Mouse (Mus musculus) heart, adult 2 months (tissue): ENCODE data around the gene Cemip2. TPM values are rescaled to one million over a fixed set of nuclear protein-coding genes. Genes with fewer than 3 reads are reported as not detected.

Experiments
- DNase-seq, 2 experiments: peaks; one replicate each; pipeline ENCODE4 v3.0.0; 2021
- H3K27ac ChIP-seq: fragments of 200-600 bp; 2 replicates; pipeline ENCODE4 v1.8.1; 2022
- H3K27me3 ChIP-seq: fragments of 200-500 bp; 2 replicates; pipeline ENCODE4 v1.6.1; 2012; ENCODE audit warnings: mild to moderate bottlenecking, low read length, inconsistent platforms, mixed read lengths; ENCODE audit not compliant: control insufficient read depth, insufficient read depth
- H3K36me3 ChIP-seq: fragments of 200-500 bp; 2 replicates; pipeline ENCODE4 v1.6.1; 2012; ENCODE audit warnings: low read length, inconsistent platforms; ENCODE audit not compliant: control insufficient read depth, insufficient read depth
- H3K4me1 ChIP-seq: fragments of 200-500 bp; 2 replicates; pipeline ENCODE4 v1.6.1; 2011; ENCODE audit warnings: low read length; ENCODE audit not compliant: control insufficient read depth, insufficient read depth
- H3K4me3 ChIP-seq: fragments of 200-600 bp; 2 replicates; pipeline ENCODE4 v1.8.1; 2022
- H3K79me2 ChIP-seq: fragments of 200-500 bp; replicated peaks from 2 replicates; pipeline ENCODE4 v1.6.1; 2012; ENCODE audit warnings: mild to moderate bottlenecking, inconsistent platforms, low read length, moderate library complexity, mixed read lengths; ENCODE audit not compliant: control insufficient read depth, insufficient read depth
- H3K9ac ChIP-seq: fragments of 200-500 bp; 2 replicates; pipeline ENCODE4 v1.6.1; 2012; ENCODE audit warnings: low read depth, mild to moderate bottlenecking, control low read depth, inconsistent platforms, low read length, mixed read lengths
- CTCF ChIP-seq: fragments of 200-600 bp; IDR thresholded peaks from 2 replicates; pipeline ENCODE4 v1.8.1; 2022; ENCODE audit warnings: antibody characterized with exemption, mild to moderate bottlenecking, moderate library complexity
- EP300 ChIP-seq: fragments of 200-500 bp; IDR thresholded peaks from 2 replicates; pipeline ENCODE4 v1.6.1; 2011; ENCODE audit warnings: low read depth, low read length, control low read depth; ENCODE audit not compliant: insufficient read depth
- POLR2A ChIP-seq: fragments of 200-500 bp; IDR thresholded peaks from 2 replicates; pipeline ENCODE4 v1.6.1; 2011; ENCODE audit warnings: mild to moderate bottlenecking, low read depth, low read length, control low read depth; ENCODE audit not compliant: insufficient read depth
- WGBS: fragments of 180-500 bp; shearing (Covaris S2); methylation state at CpG from one replicate; pipeline ENCODE4 v1.1.7; 2018; 5-methylcytosine and 5-hydroxymethylcytosine counted together
- intact Hi-C: fragments of 180-260 bp; cut with DNase I; formaldehyde crosslinking; loops from one replicate; pipeline ENCODE4 v1.15.1; 2025
- polyA plus RNA-seq: library from polyadenylated mRNA; depleted of rRNA; stranded (reverse); fragments of >200 nt; gene quantifications from 2 replicates; pipeline ENCODE4 v1.2.3, GENCODE M21; 2012
- total RNA-seq, 2 experiments: library from RNA; stranded (reverse); gene quantifications; 2 replicates each; pipeline ENCODE4 v1.2.3; 2021

Gene Cemip2
- total and polyA plus RNA-seq, 3 experiments = 4.5 to 11.7 (median 10.7) TPM

DNA sequence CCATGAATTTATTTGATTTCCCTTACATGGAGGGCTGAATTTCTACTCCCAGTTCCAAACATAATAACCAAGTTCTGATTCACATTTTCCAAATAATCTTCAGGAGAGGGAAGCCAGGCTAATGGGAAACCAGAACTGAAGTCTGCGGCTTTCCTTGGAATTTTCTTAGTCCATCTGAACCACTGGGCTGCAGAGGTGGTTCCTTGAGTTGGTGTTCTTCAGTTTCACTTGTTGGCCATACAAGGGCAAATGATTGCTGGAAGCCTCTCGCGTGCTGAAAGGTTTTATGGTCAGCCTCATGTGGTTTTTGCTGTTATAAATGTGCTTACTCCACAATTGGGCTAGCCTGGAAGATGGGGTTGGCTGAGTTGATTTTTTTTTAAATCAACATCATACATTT is 16.4 kb downstream of the Cemip2 start:
- TF ChIP-seq POLR2A (no peak), CTCF (no peak), EP300 (no peak)
- no peak overlapping the region for H3K9ac ChIP-seq
- intact Hi-C loops = no loop called here
- H3K4me3 ChIP-seq = no peak overlapping the region
- DNase-seq = no peak
- peaks cover 8% of the 10 kb centered on the region for H3K4me1 ChIP-seq
- no peak overlapping the region for H3K27ac ChIP-seq
- no peaks in the 10 kb centered on the region for H3K27me3 ChIP-seq
- H3K36me3 ChIP-seq = peaks cover 16% of the 10 kb centered on the region
- H3K79me2 ChIP-seq = peaks cover 3% of the 10 kb centered on the region; the same call in 1 of the 2 replicates
- WGBS = 80% methylated on average over 3 of the region's 3 CpGs

DNA sequence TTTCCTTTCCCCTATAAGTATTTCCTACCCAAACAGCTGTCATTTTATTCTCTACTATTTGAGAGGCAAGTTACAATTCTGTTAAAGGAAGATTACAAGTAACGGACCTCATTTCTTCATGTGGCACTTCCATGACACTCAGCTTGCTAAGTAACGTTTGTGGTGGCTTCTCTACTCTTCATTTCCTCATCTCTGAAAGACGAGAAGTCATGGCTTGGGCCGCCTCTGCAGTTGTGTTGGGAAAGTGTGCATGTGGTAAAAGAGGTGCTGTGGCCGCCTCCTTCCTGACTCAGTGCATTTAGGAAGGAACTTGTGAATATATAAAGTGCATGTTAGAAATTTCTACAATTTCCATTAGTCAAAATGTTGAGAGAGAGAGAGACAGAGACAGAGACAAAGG is 18.2 kb downstream of the Cemip2 start:
- 80% methylated on average over 5 of the region's 5 CpGs for WGBS
- Histone ChIP-seq H3K9ac (no peak overlapping the region), H3K4me1 (peaks cover 12% of the 10 kb centered on the region), H3K27me3 (no peaks in the 10 kb centered on the region), H3K79me2 (no peaks in the 10 kb centered on the region), H3K36me3 (peaks cover 16% of the 10 kb centered on the region), H3K27ac (no peak overlapping the region), H3K4me3 (no peak overlapping the region)
- no peak for DNase-seq
- intact Hi-C loops = no loop called here
- no peak for TF ChIP-seq EP300
- TF ChIP-seq CTCF = no peak
- TF ChIP-seq POLR2A = no peak

DNA sequence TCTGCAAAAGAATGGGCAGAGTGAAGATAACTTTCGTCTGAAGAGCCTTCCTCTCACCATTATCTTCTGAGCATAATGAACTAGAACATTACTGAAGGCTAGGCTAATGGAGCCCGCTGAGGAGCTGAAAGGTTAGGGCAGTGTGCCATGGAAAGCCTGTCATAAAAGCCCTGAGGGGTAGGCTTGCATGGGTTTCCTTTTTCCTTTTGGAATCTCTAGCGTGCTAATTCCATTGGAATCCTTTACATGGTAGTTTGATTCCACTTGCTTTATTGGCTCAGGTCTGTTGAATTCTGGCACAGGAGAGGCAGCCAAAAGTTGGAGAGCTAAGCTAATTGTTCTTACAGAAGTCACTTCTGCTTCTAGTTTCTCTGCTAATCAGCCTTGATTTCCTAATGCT is 20.6 kb downstream of the Cemip2 start:
- 12% methylated on average over 3 of the region's 3 CpGs for WGBS

DNA sequence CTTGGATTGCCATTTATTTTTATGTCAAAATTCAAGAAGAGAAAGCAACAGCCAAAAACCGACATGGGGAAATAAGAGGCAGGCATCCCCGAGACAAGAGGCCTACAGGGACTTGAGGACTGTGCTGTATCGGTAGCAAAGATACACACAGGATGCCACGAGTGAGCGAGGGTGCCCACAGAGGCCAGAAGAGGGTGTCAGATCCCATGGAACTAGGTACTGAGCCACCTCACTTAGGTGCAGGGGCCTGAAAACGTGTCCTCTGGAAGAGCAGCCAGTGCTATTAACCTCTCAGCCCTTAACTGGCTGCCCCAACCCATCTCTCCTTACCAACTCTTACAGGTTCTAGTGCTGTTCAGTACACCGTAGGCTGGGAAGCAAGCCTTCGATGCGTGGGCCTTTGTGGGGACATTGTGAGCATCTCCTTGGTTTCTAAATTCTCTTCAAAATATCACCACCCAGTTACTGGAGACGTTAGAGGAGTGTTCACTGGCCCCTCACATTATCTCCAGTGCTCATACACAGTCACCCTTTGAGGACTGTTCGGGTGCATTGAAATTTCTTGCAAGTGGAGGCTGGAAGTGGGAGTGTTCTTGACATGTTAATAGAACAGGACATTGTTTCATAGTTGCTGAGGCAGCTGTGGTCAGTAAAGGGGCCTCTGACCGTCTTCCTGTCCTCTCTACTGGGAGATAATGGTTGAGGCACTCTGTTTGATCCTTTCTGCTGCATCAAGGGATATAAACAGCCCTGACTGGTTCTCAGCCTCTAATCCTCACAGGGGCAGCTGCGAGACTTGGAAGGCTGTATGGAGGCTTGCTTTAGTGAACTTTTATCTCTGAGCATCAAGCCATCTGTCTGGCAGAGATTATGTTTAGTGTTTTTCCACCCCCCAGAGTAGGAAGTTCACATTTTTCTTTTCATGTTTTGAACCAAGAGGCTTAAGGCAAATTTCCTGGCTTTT is 21.6 kb downstream of the Cemip2 start:
- TF ChIP-seq CTCF (no peak), EP300 (no peak), POLR2A (no peak)
- H3K27ac ChIP-seq = peak overlapping the region; percentile 45
- no peaks in the 10 kb centered on the region for H3K27me3 ChIP-seq
- no peak for DNase-seq
- H3K4me3 ChIP-seq = no peak overlapping the region
- H3K9ac ChIP-seq = no peak overlapping the region
- intact Hi-C loops = loop anchor here (2.0 kb wide), 1 partner anchor 15 kb away; no protein-coding TSS in a partner anchor
- H3K79me2 ChIP-seq = no peaks in the 10 kb centered on the region
- peaks cover 12% of the 10 kb centered on the region for H3K4me1 ChIP-seq
- 48% methylated on average over 13 of the region's 13 CpGs for WGBS
- peaks cover 20% of the 10 kb centered on the region for H3K36me3 ChIP-seq

More for the DNA sequence above, 20.6 kb downstream of the Cemip2 start:
- no peaks in the 10 kb centered on the region for H3K27me3 ChIP-seq
- H3K27ac ChIP-seq = peak overlapping the region; percentile 1
- no peaks in the 10 kb centered on the region for H3K79me2 ChIP-seq
- H3K9ac ChIP-seq = no peak overlapping the region
- H3K4me3 ChIP-seq = no peak overlapping the region
- TF ChIP-seq CTCF (no peak), POLR2A (no peak), EP300 (no peak)
- intact Hi-C loops = loop anchor here (2.0 kb wide), 1 partner anchor 14 kb away; no protein-coding TSS in a partner anchor
- peak in 1 of 2 experiments; percentile 42 for DNase-seq
- H3K36me3 ChIP-seq = peaks cover 16% of the 10 kb centered on the region
- peaks cover 12% of the 10 kb centered on the region for H3K4me1 ChIP-seq

DNA sequence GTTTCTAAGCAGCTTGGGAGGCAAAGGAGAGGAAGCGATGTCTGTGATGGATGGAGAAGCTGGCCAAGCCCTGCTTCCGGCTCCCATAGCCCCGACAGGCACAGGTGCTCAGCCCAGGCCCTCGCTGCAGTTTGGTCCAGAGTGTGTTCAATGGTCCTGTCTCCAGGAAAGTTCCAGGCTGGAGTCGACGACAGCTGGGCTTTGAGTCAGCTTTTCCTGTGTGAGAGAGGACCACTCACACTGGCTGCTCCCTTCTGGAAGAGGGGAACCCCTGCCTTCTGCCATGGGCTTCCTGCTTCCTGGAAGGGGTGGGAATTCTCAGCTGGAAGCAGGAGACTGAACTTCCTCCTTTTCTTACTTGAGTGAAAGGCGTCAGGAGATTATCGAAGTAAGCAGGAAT is 26.3 kb downstream of the Cemip2 start:
- intact Hi-C loops = no loop called here
- Histone ChIP-seq H3K27me3 (no peaks in the 10 kb centered on the region), H3K27ac (peak overlapping the region; percentile 36; the same call in 1 of the 2 replicates), H3K4me1 (peaks cover 7% of the 10 kb centered on the region), H3K79me2 (no peaks in the 10 kb centered on the region), H3K9ac (no peak overlapping the region), H3K36me3 (peaks cover 8% of the 10 kb centered on the region), H3K4me3 (no peak overlapping the region)
- peak in 1 of 2 experiments; percentile 34 for DNase-seq
- TF ChIP-seq POLR2A = no peak
- no peak for TF ChIP-seq EP300
- TF ChIP-seq CTCF = no peak
- WGBS = 38% methylated on average over 8 of the region's 8 CpGs

DNA sequence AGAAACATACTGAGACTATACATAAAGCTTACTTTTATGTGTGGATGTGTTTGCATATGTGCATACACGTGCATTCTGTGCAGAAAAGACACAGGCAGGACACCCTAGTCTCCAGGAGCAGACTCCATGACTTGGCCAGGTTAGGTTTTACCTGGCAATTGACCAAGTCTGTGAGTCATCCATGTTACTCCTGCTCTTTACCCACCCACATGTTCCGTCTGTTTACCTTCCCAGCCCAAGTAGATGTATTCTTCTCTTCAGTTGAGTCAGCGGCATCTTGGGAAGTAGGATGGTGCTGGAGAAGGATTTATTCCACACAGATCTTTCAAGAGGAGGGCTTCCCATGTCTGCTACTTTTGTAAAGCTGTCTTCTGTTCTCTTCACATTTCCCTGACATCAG is 27.2 kb downstream of the Cemip2 start:
- Histone ChIP-seq H3K9ac (no peak overlapping the region), H3K27ac (no peak overlapping the region), H3K36me3 (peaks cover 8% of the 10 kb centered on the region), H3K27me3 (no peaks in the 10 kb centered on the region), H3K4me1 (peaks cover 3% of the 10 kb centered on the region; the same call in 1 of the 2 replicates), H3K79me2 (no peaks in the 10 kb centered on the region), H3K4me3 (no peak overlapping the region)
- intact Hi-C loops = no loop called here
- DNase-seq = no peak
- TF ChIP-seq EP300 (no peak), POLR2A (no peak), CTCF (no peak)
- 53% methylated on average over 3 of the region's 3 CpGs for WGBS
